Mouse (Mus musculus) CH12.LX (cell line): ENCODE measurements around the gene Hdgfl1. TPM values are rescaled to one million over a fixed set of nuclear protein-coding genes. Genes with fewer than 3 reads are reported as not detected.

Experiments
- DNase-seq: peaks from one replicate; pipeline ENCODE4 v3.0.0-alpha.2; 2013; ENCODE audit errors: extremely low read depth
- H3K27ac ChIP-seq: 2 replicates; pipeline ENCODE4 v1.5.1; 2012; ENCODE audit warnings: low read depth, mild to moderate bottlenecking, control low read depth, moderate library complexity; ENCODE audit not compliant: insufficient read depth
- H3K27me3 ChIP-seq: replicated peaks from 2 replicates; pipeline ENCODE3; 2012; ENCODE audit warnings: inconsistent platforms
- H3K36me3 ChIP-seq, 2 experiments: replicated peaks in 1 of 2; 2 replicates each; pipeline versions ENCODE3 to v1.6.1; 2012; ENCODE audit warnings: inconsistent platforms in 1 of 2, low read length in 1 of 2, mild to moderate bottlenecking in 1 of 2, mixed read lengths in 1 of 2, moderate library complexity in 1 of 2; ENCODE audit not compliant: control insufficient read depth in 1 of 2, insufficient read depth in 1 of 2
- H3K4me1 ChIP-seq, 2 experiments: 2 replicates each; pipeline ENCODE4 v1.6.1; 2012; ENCODE audit warnings: inconsistent platforms in 1 of 2, moderate library complexity in 1 of 2; ENCODE audit not compliant: insufficient read depth in 2 of 2, control insufficient read depth in 1 of 2
- H3K4me2 ChIP-seq: 2 replicates; pipeline ENCODE4 v1.6.1; 2012; ENCODE audit warnings: low read depth, mild to moderate bottlenecking, control low read depth; ENCODE audit not compliant: poor library complexity, insufficient read depth, severe bottlenecking
- H3K4me3 ChIP-seq, 3 experiments: fragments of 150-350 bp in 1 of 3; sonication (generic) in 1 of 3; replicated peaks in 1 of 3; 2 replicates each; pipeline versions ENCODE3 to v1.5.1; 2011 to 2012; ENCODE audit warnings: low read depth in 2 of 3, low read length in 2 of 3, mild to moderate bottlenecking in 2 of 3, moderate library complexity in 2 of 3, control low read depth in 1 of 3, improper control_type of control experiment in 1 of 3, inconsistent platforms in 1 of 3, mixed read lengths in 1 of 3; ENCODE audit not compliant: poor library complexity in 1 of 3
- H3K79me2 ChIP-seq: replicated peaks from 2 replicates; pipeline ENCODE4 v1.6.1; 2012; ENCODE audit warnings: mild to moderate bottlenecking, moderate library complexity; ENCODE audit not compliant: control insufficient read depth, poor library complexity, insufficient read depth, severe bottlenecking; ENCODE audit errors: extremely low read depth
- H3K9ac ChIP-seq: 2 replicates; pipeline ENCODE4 v1.6.1; 2012; ENCODE audit warnings: low read depth, mild to moderate bottlenecking, control low read depth, moderate library complexity; ENCODE audit not compliant: insufficient read depth
- H3K9me3 ChIP-seq: replicated peaks from 2 replicates; pipeline ENCODE3; 2012; ENCODE audit warnings: low read length, inconsistent platforms, mixed read lengths
- CTCF ChIP-seq, 2 experiments: IDR thresholded peaks in 1 of 2; conservative IDR thresholded peaks in 1 of 2; 2 replicates each; pipeline ENCODE4 v1.5.1; 2011 to 2012; ENCODE audit warnings: low read depth in 2 of 2, low read length in 2 of 2, improper control_type of control experiment in 1 of 2, inconsistent platforms in 1 of 2, mild to moderate bottlenecking in 1 of 2, moderate library complexity in 1 of 2
- E2F4 ChIP-seq: IDR thresholded peaks from 2 replicates; pipeline ENCODE4 v1.6.1; 2011; ENCODE audit warnings: low read depth, low read length, improper control_type of control experiment; ENCODE audit not compliant: insufficient replicate concordance
- ELF1 ChIP-seq: IDR thresholded peaks from 2 replicates; pipeline ENCODE4 v1.6.1; 2014; ENCODE audit warnings: low read depth, mild to moderate bottlenecking, inconsistent platforms, low read length, improper control_type of control experiment
- ETS1 ChIP-seq: conservative IDR thresholded peaks from 2 replicates; pipeline ENCODE4 v1.6.1; 2012; ENCODE audit warnings: low read depth, mild to moderate bottlenecking, inconsistent platforms, low read length, improper control_type of control experiment, moderate library complexity
- GABPA ChIP-seq: IDR thresholded peaks from 2 replicates; pipeline ENCODE4 v1.6.1; 2012; ENCODE audit warnings: low read depth, low read length, improper control_type of control experiment, inconsistent platforms; ENCODE audit not compliant: insufficient replicate concordance
- IRF4 ChIP-seq: IDR thresholded peaks from 2 replicates; pipeline ENCODE4 v1.6.1; 2014; ENCODE audit warnings: low read depth, mild to moderate bottlenecking, inconsistent platforms, low read length, improper control_type of control experiment
- JUN ChIP-seq: IDR thresholded peaks from 2 replicates; pipeline ENCODE4 v1.6.1; 2011; ENCODE audit warnings: low read depth, mild to moderate bottlenecking, low read length, improper control_type of control experiment, moderate library complexity; ENCODE audit not compliant: insufficient read depth
- MAFK ChIP-seq: IDR thresholded peaks from 2 replicates; pipeline ENCODE4 v1.6.1; 2011; ENCODE audit warnings: low read length, improper control_type of control experiment; ENCODE audit not compliant: insufficient replicate concordance
- MAX ChIP-seq: IDR thresholded peaks from 2 replicates; pipeline ENCODE4 v1.6.1; 2011; ENCODE audit warnings: low read length, improper control_type of control experiment
- MAZ ChIP-seq: IDR thresholded peaks from 2 replicates; pipeline ENCODE4 v1.6.1; 2012; ENCODE audit warnings: low read depth, mild to moderate bottlenecking, inconsistent platforms, low read length, improper control_type of control experiment, moderate library complexity
- MEF2A ChIP-seq: IDR thresholded peaks from 2 replicates; pipeline ENCODE4 v1.6.1; 2014; ENCODE audit warnings: low read depth, mild to moderate bottlenecking, inconsistent platforms, low read length, improper control_type of control experiment, borderline replicate concordance
- MXI1 ChIP-seq: IDR thresholded peaks from 2 replicates; pipeline ENCODE4 v1.6.1; 2011; ENCODE audit warnings: mild to moderate bottlenecking, low read depth, low read length, improper control_type of control experiment
- NELFE ChIP-seq: IDR thresholded peaks from 2 replicates; pipeline ENCODE4 v1.6.1; 2011; ENCODE audit warnings: low read depth, low read length, improper control_type of control experiment
- PAX5 ChIP-seq: IDR thresholded peaks from 2 replicates; pipeline ENCODE4 v1.6.1; 2012; ENCODE audit warnings: low read length, inconsistent platforms, mixed read lengths
- RCOR1 ChIP-seq: conservative IDR thresholded peaks from 2 replicates; pipeline ENCODE4 v1.6.1; 2012; ENCODE audit warnings: low read depth, mild to moderate bottlenecking, inconsistent platforms, low read length, improper control_type of control experiment
- SIN3A ChIP-seq: IDR thresholded peaks from 2 replicates; pipeline ENCODE4 v1.6.1; 2012; ENCODE audit warnings: low read length, improper control_type of control experiment, inconsistent platforms
- TBP ChIP-seq: conservative IDR thresholded peaks from 2 replicates; pipeline ENCODE4 v1.6.1; 2011; ENCODE audit warnings: low read depth, low read length, improper control_type of control experiment
- TCF12 ChIP-seq: IDR thresholded peaks from 2 replicates; pipeline ENCODE4 v1.6.1; 2014; ENCODE audit warnings: low read depth, mild to moderate bottlenecking, inconsistent platforms, low read length, improper control_type of control experiment
- UBTF ChIP-seq: IDR thresholded peaks from 2 replicates; pipeline ENCODE4 v1.6.1; 2012; ENCODE audit warnings: low read depth, mild to moderate bottlenecking, inconsistent platforms, low read length, improper control_type of control experiment, moderate library complexity
- USF1 ChIP-seq: IDR thresholded peaks from 2 replicates; pipeline ENCODE4 v1.6.1; 2014; ENCODE audit warnings: low read depth, mild to moderate bottlenecking, inconsistent platforms, low read length, improper control_type of control experiment
- ZC3H11A ChIP-seq: IDR thresholded peaks from 2 replicates; pipeline ENCODE4 v1.6.1; 2012; ENCODE audit warnings: low read depth, mild to moderate bottlenecking, inconsistent platforms, low read length, improper control_type of control experiment
- ZNF384 ChIP-seq: IDR thresholded peaks from 2 replicates; pipeline ENCODE4 v1.6.1; 2012; ENCODE audit warnings: low read depth, low read length, improper control_type of control experiment, inconsistent platforms
- dilution Hi-C: fragments of 300-500 bp; cut with MboI; formaldehyde crosslinking; loops from 2 replicates; pipeline ENCODE4 v1.14.3; 2020; ENCODE audit warnings: low sequenced_read_pairs; ENCODE audit not compliant: extremely low pct_unique_long_range_greater_than_20kb, extremely low pct_ligation_motif_present
- in situ Hi-C: fragments of 300-500 bp; cut with MboI; formaldehyde crosslinking; loops from 3 replicates; pipeline ENCODE4 v1.14.3; 2019; ENCODE audit warnings: low sequenced_read_pairs, low pct_ligation_motif_present, low pct_unique_long_range_greater_than_20kb, mixed read lengths
- polyA plus RNA-seq: library from polyadenylated mRNA; unstranded; fragments of >175 nt; gene quantifications from 2 replicates; pipeline ENCODE4 v1.2.1, GENCODE M21; 2012; ENCODE audit warnings: low read depth; ENCODE audit not compliant: insufficient read length
- total RNA-seq, 2 experiments: library from RNA; depleted of rRNA; stranded (reverse); fragments of 300-350 nt in 1 of 2; fragments of >200 nt in 1 of 2; gene quantifications; 2 replicates each; pipeline ENCODE4 v1.2.3; 2012 to 2014

Gene Hdgfl1
- total and polyA plus RNA-seq, 3 experiments: not detected

DNA sequence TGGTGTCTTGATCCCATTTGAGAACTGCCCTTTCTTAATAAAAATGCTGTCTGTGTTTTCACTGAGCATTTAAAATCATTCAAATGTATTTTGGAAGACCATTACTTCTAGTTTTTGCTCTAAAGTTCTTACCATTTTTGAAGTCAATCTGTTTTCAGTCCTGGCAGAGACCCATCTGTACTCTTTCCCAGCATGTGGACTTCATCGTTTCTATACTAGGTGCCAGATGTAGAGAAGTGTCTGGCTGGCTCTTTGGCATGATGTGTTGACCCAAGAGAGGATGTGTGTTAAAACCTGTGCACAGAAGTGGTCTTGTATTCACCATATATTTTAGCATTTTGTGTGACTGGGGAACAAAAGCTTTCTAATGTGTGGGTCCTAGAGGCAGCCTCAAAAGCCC is 25.9 kb downstream of the Hdgfl1 start:
- Histone ChIP-seq H3K4me1 (no peaks in the 10 kb centered on the region), H3K27ac (no peak overlapping the region), H3K9me3 (no peaks in the 10 kb centered on the region), H3K9ac (no peak overlapping the region), H3K4me2 (no peak overlapping the region), H3K79me2 (no peaks in the 10 kb centered on the region), H3K4me3 (no peak overlapping the region), H3K27me3 (no peaks in the 10 kb centered on the region), H3K36me3 (no peaks in the 10 kb centered on the region)
- in situ Hi-C loops: no loop called here
- DNase-seq: no peak
- no peak for TF ChIP-seq TBP
- TF ChIP-seq MEF2A: no peak
- dilution Hi-C loops: no loop called here

DNA sequence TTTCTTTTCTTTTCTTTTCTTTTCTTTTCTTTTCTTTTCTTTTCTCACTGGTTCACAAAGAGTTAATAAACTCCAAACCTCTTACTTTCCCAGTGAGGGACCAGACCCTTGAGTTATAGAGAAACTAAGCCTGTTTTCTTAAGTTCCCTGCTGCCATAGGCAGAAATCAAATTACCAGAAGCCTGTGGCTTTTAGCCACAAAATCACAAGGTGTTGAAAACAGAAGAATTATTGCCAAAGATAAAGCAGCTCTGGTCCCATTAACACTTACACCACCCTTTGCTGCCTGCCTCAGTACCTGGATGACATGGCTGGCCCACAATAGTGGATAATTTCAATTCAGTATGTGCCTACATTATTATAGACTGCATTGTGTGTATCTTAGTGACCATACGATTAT is 35.0 kb downstream of the Hdgfl1 start:
- Histone ChIP-seq H3K4me2 (no peak overlapping the region), H3K36me3 (no peaks in the 10 kb centered on the region), H3K27ac (no peak overlapping the region), H3K79me2 (no peaks in the 10 kb centered on the region), H3K4me1 (no peaks in the 10 kb centered on the region), H3K9me3 (no peaks in the 10 kb centered on the region), H3K4me3 (no peak overlapping the region), H3K9ac (no peak overlapping the region), H3K27me3 (no peaks in the 10 kb centered on the region)
- no peak for TF ChIP-seq MXI1
- TF ChIP-seq USF1: no peak
- TF ChIP-seq ZNF384: no peak
- no peak for TF ChIP-seq NELFE
- TF ChIP-seq ETS1: no peak
- no peak for TF ChIP-seq JUN
- no peak for TF ChIP-seq CTCF (conservative IDR thresholded peaks at IDR 0.05 in 1 of 2, IDR thresholded peaks at IDR 0.05 in 1 of 2; ENCODE audit: low read depth in 2 of 2, low read length in 2 of 2)
- TF ChIP-seq RCOR1: no peak
- TF ChIP-seq IRF4: no peak
- no peak for TF ChIP-seq SIN3A
- no peak for TF ChIP-seq PAX5
- DNase-seq: no peak
- dilution Hi-C loops: no loop called here
- in situ Hi-C loops: no loop called here

DNA sequence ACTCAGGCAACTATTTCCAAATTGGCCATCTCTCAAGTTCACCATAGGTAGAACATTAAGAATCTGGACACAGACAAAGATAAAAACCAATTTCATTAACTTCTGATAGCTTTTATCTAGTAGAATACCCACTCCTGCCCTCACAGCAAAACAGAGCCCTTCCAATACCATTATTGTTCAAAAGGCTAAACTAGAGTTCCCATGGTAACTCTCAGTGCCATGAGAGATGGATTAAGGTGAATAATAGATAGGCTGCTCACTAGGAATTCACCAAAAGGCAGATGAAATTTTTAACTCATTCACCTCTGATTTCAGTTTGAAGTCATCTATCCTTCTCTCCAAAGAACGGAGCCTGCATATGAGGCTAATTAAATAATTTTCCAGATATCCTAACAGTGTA is 45.7 kb downstream of the Hdgfl1 start:
- no peaks in the 10 kb centered on the region for H3K9me3 ChIP-seq
- no peak overlapping the region for H3K27ac ChIP-seq
- TF ChIP-seq ETS1: no peak
- no peak for TF ChIP-seq MAX
- TF ChIP-seq SIN3A: no peak
- TF ChIP-seq TCF12: no peak
- TF ChIP-seq UBTF: no peak
- TF ChIP-seq MAZ: no peak
- no peak for TF ChIP-seq ELF1
- TF ChIP-seq RCOR1: no peak
- TF ChIP-seq JUN: no peak
- no peak for TF ChIP-seq GABPA
- TF ChIP-seq ZC3H11A: no peak
- no peak for TF ChIP-seq E2F4
- TF ChIP-seq MAFK: no peak
- H3K27me3 ChIP-seq: no peaks in the 10 kb centered on the region
- no peak overlapping the region for H3K4me3 ChIP-seq
- no peak for DNase-seq
- H3K4me1 ChIP-seq: peaks cover 0 to 4% of the 10 kb centered on the region in 2 experiments; a peak in 1 of 4 replicates
- no peaks in the 10 kb centered on the region for H3K79me2 ChIP-seq
- no peak overlapping the region for H3K9ac ChIP-seq
- H3K36me3 ChIP-seq: no peaks in the 10 kb centered on the region
- dilution Hi-C loops (no loop called here), in situ Hi-C loops (no loop called here)
- H3K4me2 ChIP-seq: no peak overlapping the region
